Mouse (Mus musculus) layer of hippocampus, adult 9-11 months (tissue): ENCODE data around the gene Gpr152.

Experiments
- DNase-seq: peaks from one replicate; pipeline ENCODE4 v3.0.0; 2022

Gene Gpr152

GRCm38 (mm10) chr19:4139446-4139845 is at the start of gene Gpr152:
Gene Gpr152 (plus strand): TSS chr19:4139787.
- DNase-seq, result no peak

- no peak for DNase-seq
Measured at GRCm38 (mm10) chr19:4090446-4090845, 49.1 kb upstream of the Gpr152 start.

- DNase-seq, result no peak
Measured at GRCm38 (mm10) chr19:4091383-4091782, 48.2 kb upstream of the Gpr152 start.

GRCm38 (mm10) chr19:4092750-4093149 is 46.8 kb upstream of the Gpr152 start:
- DNase-seq, result no peak

GRCm38 (mm10) chr19:4093772-4094171 is 45.8 kb upstream of the Gpr152 start:
- DNase-seq, result no peak

- DNase-seq, result no peak
Measured at GRCm38 (mm10) chr19:4094348-4094747, 45.2 kb upstream of the Gpr152 start.

GRCm38 (mm10) chr19:4094774-4095303 is 44.7 kb upstream of the Gpr152 start:
- no peak for DNase-seq

GRCm38 (mm10) chr19:4095802-4096201 is 43.8 kb upstream of the Gpr152 start:
- DNase-seq, result no peak

GRCm38 (mm10) chr19:4096642-4097440 is 42.7 kb upstream of the Gpr152 start, which contains the start of gene Cdk2ap2:
Gene Cdk2ap2 (plus strand): TSS chr19:4097182.
- peak; percentile 99 for DNase-seq

GRCm38 (mm10) chr19:4097441-4097825 is 42.2 kb upstream of the Gpr152 start:
- peak; percentile 85 for DNase-seq

GRCm38 (mm10) chr19:4098426-4098825 is 41.2 kb upstream of the Gpr152 start:
- DNase-seq, result no peak

GRCm38 (mm10) chr19:4099056-4099455 is 40.5 kb upstream of the Gpr152 start:
- peak; percentile 90 for DNase-seq

GRCm38 (mm10) chr19:4099837-4100717 is 39.5 kb upstream of the Gpr152 start, which contains the start of gene Pitpnm1:
Gene Pitpnm1 (plus strand): TSS chr19:4099998.
- DNase-seq, result peak; percentile 56

GRCm38 (mm10) chr19:4100718-4101261 is 38.8 kb upstream of the Gpr152 start:
- DNase-seq, result peak; percentile 57

GRCm38 (mm10) chr19:4101466-4101865 is 38.1 kb upstream of the Gpr152 start:
- peak; percentile 5 for DNase-seq

- DNase-seq, result no peak
Measured at GRCm38 (mm10) chr19:4102049-4102448, 37.5 kb upstream of the Gpr152 start.

GRCm38 (mm10) chr19:4102626-4103025 is 37.0 kb upstream of the Gpr152 start:
- DNase-seq, result no peak

- DNase-seq, result no peak
Measured at GRCm38 (mm10) chr19:4103294-4103693, 36.3 kb upstream of the Gpr152 start.

- no peak for DNase-seq
Measured at GRCm38 (mm10) chr19:4103792-4104191, 35.8 kb upstream of the Gpr152 start.

- no peak for DNase-seq
Measured at GRCm38 (mm10) chr19:4104675-4105194, 34.9 kb upstream of the Gpr152 start.

GRCm38 (mm10) chr19:4106654-4107053 is 32.9 kb upstream of the Gpr152 start:
- DNase-seq, result no peak

- DNase-seq, result no peak
Measured at GRCm38 (mm10) chr19:4108535-4108934, 31.1 kb upstream of the Gpr152 start.
